Mouse (Mus musculus): Measurements from ENCODE around the gene S100b. TPM values are rescaled to one million over a fixed set of nuclear protein-coding genes. Genes with fewer than 3 reads are reported as not detected.
A peak's percentile ranks its signal among the peaks of the same experiment; 100 is the strongest.

S100b gene
- polyA plus RNA-seq (2016; fragmentation: Nextera tagmentation; extraction: Ambion mirVana), result 1.2 and 1.6 TPM in 2 replicates

DNA sequence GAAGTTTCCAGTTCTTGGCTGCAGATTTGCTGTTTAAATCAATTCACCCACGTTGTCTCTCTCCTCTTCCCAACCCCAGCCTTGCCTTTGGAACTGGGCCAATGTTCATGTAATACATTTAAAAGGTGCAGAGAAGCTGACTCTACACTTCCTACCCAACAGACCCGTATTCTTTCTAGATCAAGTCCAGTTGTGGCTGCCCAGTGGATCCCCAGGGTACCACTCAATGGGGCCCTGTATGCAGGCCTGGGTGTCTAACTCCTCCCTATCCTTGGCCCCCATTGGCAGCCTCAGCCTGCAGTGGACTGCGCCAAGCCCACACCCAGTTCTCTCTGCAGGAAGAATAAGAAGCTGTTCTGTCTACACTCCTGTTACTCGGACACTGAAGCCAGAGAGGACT lies at the start of gene S100b:
TSS of gene S100b (plus strand) at position 318 of the 400 bp plus-strand sequence.
- peak within 1 kb of the TSS; percentile 9; the same call in 1 of the 2 replicates for H3K4me2 ChIP-seq (replicated peaks)
- ATAC-seq (ENCODE audit: insufficient number of reproducible peaks, insufficient read depth, low FRiP score, low TSS enrichment), result 0 out of 2 replicates have a peak, but pooled peaks have one; percentile 47
- 42% methylated on average over 4 of the region's 4 CpGs for WGBS
- peak within 1 kb of the TSS; percentile 50; the same call in 1 of the 2 replicates for H3K27ac ChIP-seq
- no peaks in the 10 kb centered on the region for H3K27me3 ChIP-seq
- H3K36me3 ChIP-seq, result no peaks in the 10 kb centered on the region
- peaks cover 13% of the 10 kb centered on the region for H3K4me1 ChIP-seq
- no peak within 1 kb of the TSS for H3K4me3 ChIP-seq
- no peak within 1 kb of the TSS for H3K9ac ChIP-seq
- H3K9me3 ChIP-seq, result no peaks in the 10 kb centered on the region

DNA sequence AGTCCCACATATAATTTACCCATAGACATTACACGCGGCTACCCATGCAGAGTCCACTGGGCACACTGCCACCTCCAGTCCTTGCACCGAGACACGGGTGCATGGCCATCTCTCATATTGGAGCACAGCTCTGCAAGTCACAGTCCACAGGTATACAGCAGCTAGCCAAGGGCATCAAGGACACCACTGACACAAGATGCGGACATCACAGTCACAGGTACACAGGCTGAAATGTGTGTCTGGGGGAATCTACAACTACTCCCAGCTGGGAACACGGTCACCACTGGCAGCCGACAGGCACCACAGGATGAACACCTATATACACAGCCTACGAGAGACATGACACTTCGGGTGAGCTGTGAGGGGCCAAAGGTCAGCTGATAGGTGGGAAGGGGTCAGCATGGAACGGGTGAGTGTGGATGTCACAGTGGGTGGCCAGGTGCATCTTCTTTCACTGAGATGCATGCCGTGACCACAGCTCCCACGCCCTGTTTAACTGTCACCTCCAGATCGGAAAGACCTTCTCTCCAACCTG lies 46.3 kb upstream of the S100b start:
- Histone ChIP-seq H3K4me3 (no peak overlapping the region), H3K4me2 (replicated peaks) (no peak overlapping the region), H3K9ac (no peak overlapping the region), H3K4me1 (no peaks in the 10 kb centered on the region), H3K27me3 (no peaks in the 10 kb centered on the region), H3K27ac (no peak overlapping the region), H3K9me3 (no peaks in the 10 kb centered on the region), H3K36me3 (peaks cover 39% of the 10 kb centered on the region)
- no peak for ATAC-seq (ENCODE audit: insufficient number of reproducible peaks, insufficient read depth, low FRiP score, low TSS enrichment)
- 87% methylated on average over 13 of the region's 13 CpGs for WGBS

DNA sequence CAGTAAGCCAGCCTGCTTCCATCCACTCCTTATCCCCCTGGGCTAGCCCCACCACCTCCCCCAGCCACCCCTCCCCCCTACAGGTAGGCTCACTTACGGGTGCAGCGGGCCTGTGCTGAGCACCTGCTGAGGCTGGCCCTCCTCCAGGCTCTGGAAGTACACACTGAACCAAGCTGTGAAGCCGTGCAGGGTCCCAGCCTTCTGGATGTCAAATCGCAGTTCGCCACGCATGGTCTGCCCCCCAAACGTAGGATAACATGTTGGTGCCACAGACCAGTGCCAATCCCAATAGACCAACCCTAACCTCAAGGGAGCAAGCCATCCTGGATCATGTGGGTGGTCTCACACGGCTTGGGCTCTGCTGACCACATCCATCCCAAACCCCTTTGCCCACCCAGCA lies 44.4 kb upstream of the S100b start:
- Histone ChIP-seq H3K27ac (no peak overlapping the region), H3K9me3 (peaks cover 3% of the 10 kb centered on the region; the same call in 1 of the 2 replicates), H3K36me3 (peaks cover 52% of the 10 kb centered on the region), H3K4me2 (replicated peaks) (no peak overlapping the region), H3K27me3 (no peaks in the 10 kb centered on the region), H3K4me3 (no peak overlapping the region), H3K9ac (no peak overlapping the region), H3K4me1 (no peaks in the 10 kb centered on the region)
- 86% methylated on average over 8 of the region's 8 CpGs for WGBS
- ATAC-seq (ENCODE audit: insufficient number of reproducible peaks, insufficient read depth, low FRiP score, low TSS enrichment), result no peak

- no peak for ATAC-seq (ENCODE audit: insufficient number of reproducible peaks, insufficient read depth, low FRiP score, low TSS enrichment)
- 95% methylated on average over 7 of the region's 7 CpGs for WGBS
- peaks cover 15% of the 10 kb centered on the region for H3K9me3 ChIP-seq
- peaks cover 67% of the 10 kb centered on the region for H3K36me3 ChIP-seq
- H3K4me2 ChIP-seq (replicated peaks), result no peak overlapping the region
- no peaks in the 10 kb centered on the region for H3K4me1 ChIP-seq
- no peak overlapping the region for H3K27ac ChIP-seq
- no peak overlapping the region for H3K4me3 ChIP-seq
- no peak overlapping the region for H3K9ac ChIP-seq
- no peaks in the 10 kb centered on the region for H3K27me3 ChIP-seq
These were observed 42.8 kb upstream of the S100b start for GRCm38 (mm10) chr10:76210806-76211205.

DNA sequence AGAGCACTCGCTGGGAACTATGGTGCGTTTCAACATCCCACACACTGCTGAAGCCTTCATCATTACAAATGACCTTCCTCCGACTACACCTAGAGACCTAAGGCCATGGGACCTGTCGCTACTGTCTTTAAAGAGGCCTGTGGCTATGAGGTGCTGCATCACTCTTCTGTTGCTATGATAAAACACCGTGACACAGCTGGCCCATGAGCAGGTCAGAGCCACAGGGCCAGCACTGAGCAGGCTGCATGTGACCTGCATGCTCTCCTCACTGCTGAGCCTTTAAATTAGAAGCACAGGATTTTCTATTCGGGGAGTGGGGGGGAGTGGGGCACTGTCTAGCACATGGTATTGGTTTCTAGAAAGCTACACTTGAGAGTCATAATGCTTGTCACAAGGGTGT lies 41.5 kb upstream of the S100b start:
- Histone ChIP-seq H3K4me3 (no peak overlapping the region), H3K4me1 (no peaks in the 10 kb centered on the region), H3K9me3 (peaks cover 15% of the 10 kb centered on the region), H3K27me3 (no peaks in the 10 kb centered on the region), H3K4me2 (replicated peaks) (no peak overlapping the region), H3K9ac (no peak overlapping the region), H3K27ac (no peak overlapping the region), H3K36me3 (peaks cover 74% of the 10 kb centered on the region)
- WGBS, result 90% methylated on average over 6 of the region's 6 CpGs
- ATAC-seq (ENCODE audit: insufficient number of reproducible peaks, insufficient read depth, low FRiP score, low TSS enrichment), result no peak

DNA sequence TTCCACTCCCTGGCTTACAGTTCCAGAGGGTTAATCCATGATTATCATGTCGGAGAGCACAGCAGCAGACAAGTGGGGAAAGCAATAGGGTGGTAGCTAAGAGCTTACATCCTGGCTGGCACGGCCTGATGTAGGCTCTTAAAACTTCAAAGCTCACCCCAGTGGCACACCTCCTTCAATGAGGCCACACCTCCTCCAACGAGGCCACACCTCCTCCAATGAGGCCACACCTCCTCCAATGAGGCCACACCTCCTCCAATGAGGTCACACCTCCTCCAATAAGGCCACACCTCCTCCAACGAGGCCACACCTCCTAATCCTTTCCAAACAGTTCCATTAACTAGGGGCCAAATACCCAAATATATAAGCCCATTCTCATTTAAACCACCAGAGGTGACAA lies 39.5 kb upstream of the S100b start:
- Histone ChIP-seq H3K4me2 (replicated peaks) (no peak overlapping the region), H3K4me1 (no peaks in the 10 kb centered on the region), H3K27me3 (no peaks in the 10 kb centered on the region), H3K9me3 (peaks cover 15% of the 10 kb centered on the region), H3K4me3 (no peak overlapping the region), H3K27ac (no peak overlapping the region), H3K9ac (no peak overlapping the region), H3K36me3 (peaks cover 75% of the 10 kb centered on the region)
- WGBS, result 88% methylated on average over 4 of the region's 4 CpGs
- ATAC-seq (ENCODE audit: insufficient number of reproducible peaks, insufficient read depth, low FRiP score, low TSS enrichment), result no peak

DNA sequence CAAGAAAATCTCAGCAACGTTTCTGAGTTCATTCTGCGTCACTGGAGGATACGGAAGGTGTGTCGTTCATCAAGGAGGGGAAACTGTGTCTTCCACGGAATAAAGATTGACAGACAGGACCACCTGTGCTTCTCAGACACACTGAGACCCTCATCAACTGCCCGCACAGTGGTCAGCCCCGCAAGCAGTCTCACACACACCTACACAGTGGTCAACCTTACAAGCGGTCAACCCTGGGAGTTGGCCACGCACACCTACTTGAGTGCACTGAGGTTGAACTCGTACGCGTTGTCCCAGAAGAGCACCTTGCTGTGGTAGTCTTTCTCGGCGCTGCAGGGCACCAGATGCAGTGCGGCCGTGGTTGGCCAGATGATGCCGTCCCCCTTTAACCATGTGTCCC lies 36.6 kb upstream of the S100b start:
- peaks cover 85% of the 10 kb centered on the region for H3K36me3 ChIP-seq
- H3K9ac ChIP-seq, result no peak overlapping the region
- no peak overlapping the region for H3K4me2 ChIP-seq (replicated peaks)
- H3K27me3 ChIP-seq, result no peaks in the 10 kb centered on the region
- no peak for ATAC-seq (ENCODE audit: insufficient number of reproducible peaks, insufficient read depth, low FRiP score, low TSS enrichment)
- peaks cover 15% of the 10 kb centered on the region for H3K9me3 ChIP-seq
- no peak overlapping the region for H3K4me3 ChIP-seq
- 92% methylated on average over 17 of the region's 17 CpGs for WGBS
- no peaks in the 10 kb centered on the region for H3K4me1 ChIP-seq
- no peak overlapping the region for H3K27ac ChIP-seq

DNA sequence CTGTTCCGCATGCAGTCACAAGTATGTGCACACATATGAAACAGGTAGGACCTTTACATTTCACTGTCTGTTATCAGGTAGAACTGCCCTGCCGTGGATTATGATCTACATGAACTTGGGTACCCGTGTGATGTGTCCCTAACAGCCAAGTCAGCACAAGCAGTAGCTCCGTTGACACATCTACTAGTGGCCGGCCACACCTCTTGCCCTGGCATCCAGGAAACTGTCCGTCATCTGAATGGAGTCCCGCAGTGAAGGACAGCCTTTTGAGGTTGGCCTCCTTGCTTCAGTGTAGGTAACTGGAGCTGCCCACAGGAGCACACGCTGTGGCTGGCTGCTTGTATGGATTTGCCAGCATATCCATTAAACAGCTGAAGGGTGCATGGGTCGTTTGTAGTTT lies 35.4 kb upstream of the S100b start:
- Histone ChIP-seq H3K4me3 (no peak overlapping the region), H3K27ac (no peak overlapping the region), H3K4me1 (no peaks in the 10 kb centered on the region), H3K27me3 (no peaks in the 10 kb centered on the region), H3K9me3 (peaks cover 15% of the 10 kb centered on the region), H3K4me2 (replicated peaks) (no peak overlapping the region), H3K9ac (no peak overlapping the region), H3K36me3 (peaks cover 90% of the 10 kb centered on the region)
- ATAC-seq (ENCODE audit: insufficient number of reproducible peaks, insufficient read depth, low FRiP score, low TSS enrichment), result no peak
- 77% methylated on average over 9 of the region's 9 CpGs for WGBS

DNA sequence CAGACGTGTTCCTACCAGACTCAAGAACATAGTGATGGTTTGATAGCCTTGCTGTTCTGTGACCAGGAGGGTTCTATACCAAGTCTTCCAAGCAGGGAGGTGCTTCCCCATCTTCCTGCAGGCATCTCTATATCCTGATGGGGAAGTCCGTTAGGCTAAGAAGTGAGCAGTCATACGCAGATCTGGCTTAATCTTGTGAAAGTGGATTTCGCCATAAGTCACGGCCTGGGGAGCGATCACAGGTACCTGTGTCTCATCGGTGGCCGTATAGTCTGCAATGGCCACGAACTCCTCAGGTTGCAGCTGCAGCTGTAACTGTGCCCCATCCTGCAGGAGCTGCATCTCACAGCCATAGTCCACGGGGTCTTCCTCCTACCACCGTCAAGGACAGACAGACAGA lies 27.7 kb upstream of the S100b start:
- no peaks in the 10 kb centered on the region for H3K4me1 ChIP-seq
- no peak for ATAC-seq (ENCODE audit: insufficient number of reproducible peaks, insufficient read depth, low FRiP score, low TSS enrichment)
- peaks cover 40% of the 10 kb centered on the region for H3K36me3 ChIP-seq
- H3K4me2 ChIP-seq (replicated peaks), result no peak overlapping the region
- no peak overlapping the region for H3K27ac ChIP-seq
- H3K9ac ChIP-seq, result no peak overlapping the region
- H3K9me3 ChIP-seq, result no peaks in the 10 kb centered on the region
- H3K27me3 ChIP-seq, result no peaks in the 10 kb centered on the region
- no peak overlapping the region for H3K4me3 ChIP-seq
- 87% methylated on average over 11 of the region's 11 CpGs for WGBS

- Histone ChIP-seq H3K4me2 (replicated peaks) (no peak overlapping the region), H3K4me3 (no peak overlapping the region), H3K9ac (no peak overlapping the region), H3K27me3 (no peaks in the 10 kb centered on the region), H3K36me3 (peaks cover 6% of the 10 kb centered on the region), H3K27ac (no peak overlapping the region), H3K9me3 (no peaks in the 10 kb centered on the region), H3K4me1 (no peaks in the 10 kb centered on the region)
- WGBS, result 84% methylated on average over 1 of the region's 1 CpGs
- ATAC-seq (ENCODE audit: insufficient number of reproducible peaks, insufficient read depth, low FRiP score, low TSS enrichment), result no peak
These were observed 24.0 kb upstream of the S100b start for GRCm38 (mm10) chr10:76229627-76230026.

- Histone ChIP-seq H3K4me1 (peaks cover 12% of the 10 kb centered on the region), H3K27ac (peak within 1 kb of the TSS; percentile 93), H3K4me2 (replicated peaks) (peak within 1 kb of the TSS; percentile 71), H3K27me3 (no peaks in the 10 kb centered on the region), H3K9me3 (no peaks in the 10 kb centered on the region), H3K4me3 (peak within 1 kb of the TSS; percentile 70), H3K9ac (peak within 1 kb of the TSS; percentile 69), H3K36me3 (peaks cover 6% of the 10 kb centered on the region; the same call in 1 of the 2 replicates)
- ATAC-seq (ENCODE audit: insufficient number of reproducible peaks, insufficient read depth, low FRiP score, low TSS enrichment), result peak; percentile 94
- WGBS, result under 1% methylated on average over 47 of the region's 47 CpGs
These were observed 16.1 kb upstream of the S100b start, which contains the start of gene Prmt2 for GRCm38 (mm10) chr10:76237341-76238225. Prmt2 (minus strand) TSS chr10:76237865.

- Histone ChIP-seq H3K4me1 (peaks cover 12% of the 10 kb centered on the region), H3K27me3 (no peaks in the 10 kb centered on the region), H3K9me3 (no peaks in the 10 kb centered on the region), H3K9ac (no peak overlapping the region), H3K4me3 (no peak overlapping the region), H3K27ac (no peak overlapping the region), H3K36me3 (peaks cover 6% of the 10 kb centered on the region; the same call in 1 of the 2 replicates), H3K4me2 (replicated peaks) (no peak overlapping the region)
- 73% methylated on average over 4 of the region's 4 CpGs for WGBS
- no peak for ATAC-seq (ENCODE audit: insufficient number of reproducible peaks, insufficient read depth, low FRiP score, low TSS enrichment)
These were observed 14.3 kb upstream of the S100b start for GRCm38 (mm10) chr10:76239401-76239800.
